Mouse (Mus musculus) lung, postnatal 0 days (tissue): ENCODE results near the gene Dram1.

Experiments used
- CTCF ChIP-seq: IDR thresholded peaks from 2 replicates; pipeline ENCODE4 v1.5.1; 2016; ENCODE audit warnings: antibody characterized with exemption, mild to moderate bottlenecking
- EP300 ChIP-seq: IDR thresholded peaks from 2 replicates; pipeline ENCODE4 v1.6.1; 2016; ENCODE audit warnings: antibody characterized with exemption, mild to moderate bottlenecking, control low read depth

DNA sequence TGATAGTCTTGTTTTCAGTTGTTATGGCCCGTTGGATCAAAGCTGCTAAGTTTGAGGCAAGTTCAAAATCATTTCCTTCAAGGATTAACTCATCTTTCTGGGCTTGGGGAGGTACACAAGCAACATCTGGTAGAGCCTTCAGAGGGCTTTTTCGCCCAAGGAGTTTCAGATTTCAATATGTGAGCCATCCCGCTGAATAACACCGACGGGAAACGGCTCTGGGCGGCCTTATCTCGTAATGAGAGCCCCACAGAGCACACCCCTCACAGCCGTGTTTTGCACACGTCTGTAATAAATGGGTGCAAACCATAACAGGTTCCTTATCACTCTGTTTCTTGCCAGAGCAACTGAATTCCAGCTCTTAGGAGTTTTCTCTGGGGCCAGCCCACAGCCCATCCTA, 69.0 kb downstream of the Dram1 start:
- TF ChIP-seq CTCF (no peak), EP300 (no peak)
